Mouse (Mus musculus) embryonic facial prominence, embryonic 11.5 days (tissue): ENCODE measurements around the gene Lsm14a. TPM values are rescaled to one million over a fixed set of nuclear protein-coding genes. Genes with fewer than 3 reads are reported as not detected.
A peak's percentile ranks its signal among the peaks of the same experiment; 100 is the strongest.

Experiments used
- ATAC-seq: fragments of 200-750 bp; cut with Nextera tagmentation; replicated peaks from 2 replicates; pipeline ENCODE4 v1.8.0; 2017; ENCODE audit warnings: low read depth; ENCODE audit not compliant: insufficient number of reproducible peaks, low FRiP score, low TSS enrichment
- DNase-seq: peaks from one replicate; pipeline ENCODE4 v3.0.0-alpha.2; 2015; ENCODE audit warnings: low spot score
- H3K27ac ChIP-seq: fragments of 300-500 bp; sonication (generic); replicated peaks from 2 replicates; pipeline ENCODE4 v1.5.1; 2014; ENCODE audit warnings: mild to moderate bottlenecking, low read depth, low read length, control low read depth
- H3K27me3 ChIP-seq: fragments of 300-500 bp; sonication (generic); 2 replicates; pipeline ENCODE4 v1.6.1; 2014; ENCODE audit warnings: mild to moderate bottlenecking, low read length, moderate library complexity, mixed read lengths; ENCODE audit not compliant: control insufficient read depth, insufficient read depth
- H3K36me3 ChIP-seq: fragments of 300-500 bp; sonication (generic); replicated peaks from 2 replicates; pipeline ENCODE4 v1.6.1; 2014; ENCODE audit warnings: low read depth, mild to moderate bottlenecking, low read length, moderate library complexity, mixed read lengths; ENCODE audit not compliant: control insufficient read depth, insufficient read depth
- H3K4me1 ChIP-seq: fragments of 300-500 bp; sonication (generic); 2 replicates; pipeline ENCODE4 v1.6.1; 2014; ENCODE audit warnings: low read length, mixed read lengths; ENCODE audit not compliant: control insufficient read depth, insufficient read depth
- H3K4me2 ChIP-seq: fragments of 300-500 bp; sonication (generic); 2 replicates; pipeline ENCODE4 v1.6.1; 2014; ENCODE audit warnings: low read depth, mild to moderate bottlenecking, control low read depth, low read length, moderate library complexity
- H3K4me3 ChIP-seq: fragments of 300-500 bp; sonication (generic); 2 replicates; pipeline ENCODE4 v1.5.1; 2014; ENCODE audit warnings: low read depth, low read length, control low read depth
- H3K9ac ChIP-seq: fragments of 300-500 bp; sonication (generic); replicated peaks from 2 replicates; pipeline ENCODE4 v1.6.1; 2014; ENCODE audit warnings: mild to moderate bottlenecking, control low read depth, low read length
- H3K9me3 ChIP-seq: fragments of 300-500 bp; sonication (generic); replicated peaks from 2 replicates; pipeline ENCODE4 v1.6.1; 2016; ENCODE audit warnings: mild to moderate bottlenecking, low read length, inconsistent platforms, mixed read lengths; ENCODE audit not compliant: control insufficient read depth
- WGBS: fragments of 180-500 bp; shearing (Covaris S2); extraction: QIAGEN DNeasy Blood & Tissue Kit; methylation state at CpG from one replicate; pipeline ENCODE4 v1.1.7; 2014; 5-methylcytosine and 5-hydroxymethylcytosine counted together
- polyA plus RNA-seq: library from polyadenylated mRNA; unstranded; fragments of >200 nt; fragmentation: Nextera tagmentation; extraction: Ambion mirVana; gene quantifications from 2 replicates; pipeline ENCODE4 v1.2.1, GENCODE M21; 2014

Lsm14a gene
- polyA plus RNA-seq, 1 experiment from 2014 or later: 78.7 TPM

DNA sequence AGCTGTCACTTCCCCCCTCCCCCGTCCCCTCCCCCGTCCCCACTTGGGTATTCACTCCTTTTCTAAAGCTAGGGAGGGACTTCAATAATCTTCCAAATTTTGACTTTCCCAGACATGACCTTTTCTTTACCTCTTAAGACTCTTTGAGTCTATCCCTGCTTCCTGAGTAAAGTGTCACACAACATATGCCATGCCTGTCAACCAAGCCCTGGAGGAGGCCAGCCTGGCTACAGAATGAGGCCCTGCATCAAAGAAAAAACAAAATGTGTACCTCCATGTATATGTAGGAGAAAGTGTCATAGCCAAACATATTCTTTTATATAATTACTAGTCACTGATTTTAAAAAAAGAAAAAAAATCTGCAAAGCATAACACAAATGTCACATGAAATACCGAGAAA, 3.7 kb upstream of the Lsm14a start:
- Histone ChIP-seq H3K36me3 (no peaks in the 10 kb centered on the region), H3K27ac (no peak overlapping the region), H3K4me2 (no peak overlapping the region), H3K9me3 (no peaks in the 10 kb centered on the region), H3K9ac (no peak overlapping the region), H3K4me1 (no peaks in the 10 kb centered on the region), H3K27me3 (no peaks in the 10 kb centered on the region), H3K4me3 (no peak overlapping the region)
- 83% methylated on average over 3 of the region's 3 CpGs for WGBS
- ATAC-seq (no peak), DNase-seq (no peak)

- Histone ChIP-seq H3K4me3 (no peak overlapping the region), H3K4me2 (no peak overlapping the region), H3K27ac (no peak overlapping the region), H3K9me3 (no peaks in the 10 kb centered on the region), H3K36me3 (no peaks in the 10 kb centered on the region), H3K4me1 (peaks cover 3% of the 10 kb centered on the region), H3K27me3 (no peaks in the 10 kb centered on the region), H3K9ac (no peak overlapping the region)
- 74% methylated on average over 6 of the region's 6 CpGs for WGBS
- no peak for DNase-seq
- no peak for ATAC-seq
These were observed 2.6 kb upstream of the Lsm14a start for GRCm38 (mm10) chr7:34395761-34396160.

- H3K27ac ChIP-seq: no peak overlapping the region
- peaks cover 5% of the 10 kb centered on the region for H3K4me1 ChIP-seq
- no peak for ATAC-seq
- DNase-seq: no peak
- 72% methylated on average over 5 of the region's 5 CpGs for WGBS
- H3K27me3 ChIP-seq: no peaks in the 10 kb centered on the region
- H3K4me2 ChIP-seq: no peak overlapping the region
- no peak overlapping the region for H3K9ac ChIP-seq
- H3K9me3 ChIP-seq: no peaks in the 10 kb centered on the region
- no peaks in the 10 kb centered on the region for H3K36me3 ChIP-seq
- no peak overlapping the region for H3K4me3 ChIP-seq
These were observed 1.5 kb upstream of the Lsm14a start for GRCm38 (mm10) chr7:34394636-34395035.

- no peak for ATAC-seq
- DNase-seq: no peak
- Histone ChIP-seq H3K36me3 (no peaks in the 10 kb centered on the region), H3K9ac (no peak overlapping the region), H3K4me3 (no peak overlapping the region), H3K27ac (no peak overlapping the region), H3K27me3 (no peaks in the 10 kb centered on the region), H3K4me2 (no peak overlapping the region), H3K9me3 (no peaks in the 10 kb centered on the region), H3K4me1 (peaks cover 5% of the 10 kb centered on the region)
- WGBS: 66% methylated on average over 2 of the region's 2 CpGs
These were observed 976 bp upstream of the Lsm14a start for GRCm38 (mm10) chr7:34394091-34394490.

DNA sequence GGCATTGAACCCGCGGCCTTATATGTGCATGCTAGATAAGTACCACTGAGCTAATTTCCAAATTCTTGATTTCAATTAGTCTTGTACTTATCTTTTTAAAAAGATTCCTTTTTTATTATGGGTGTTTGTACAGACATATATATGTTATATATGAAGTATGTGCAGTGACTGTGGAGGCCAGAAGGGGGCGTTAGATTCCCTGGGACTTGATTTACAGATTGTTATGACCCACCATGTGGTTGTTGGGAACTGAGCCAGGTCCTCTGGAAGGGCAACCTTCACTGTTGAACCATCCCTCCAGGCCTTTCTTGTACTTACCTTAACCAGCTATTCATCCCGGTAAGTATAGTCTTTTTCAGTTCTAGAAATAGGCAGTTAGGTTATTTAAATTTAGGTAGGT, 780 bp downstream of the Lsm14a start:
- H3K4me1 ChIP-seq: peaks cover 8% of the 10 kb centered on the region

DNA sequence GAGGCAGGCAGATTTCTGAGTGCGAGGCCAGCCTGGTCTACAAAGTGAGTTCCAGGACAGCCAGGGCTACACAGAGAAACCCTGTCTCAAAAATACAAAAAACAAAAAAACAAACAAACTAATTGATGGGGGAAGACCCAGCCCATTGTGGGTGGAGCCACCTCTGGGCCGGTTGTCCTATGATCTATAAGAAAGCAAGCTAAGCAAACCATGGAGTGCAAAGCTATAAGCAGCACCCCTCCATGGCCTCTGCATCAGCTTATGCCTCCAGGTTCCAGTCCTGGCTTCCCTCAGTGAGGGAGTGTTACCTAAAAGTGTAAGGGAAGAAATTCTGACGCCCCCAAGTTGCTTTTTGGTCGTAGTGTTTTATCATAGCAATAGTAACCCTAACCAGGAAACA, 1.4 kb downstream of the Lsm14a start:
- Histone ChIP-seq H3K4me1 (peaks cover 8% of the 10 kb centered on the region), H3K27ac (no peak overlapping the region), H3K36me3 (no peaks in the 10 kb centered on the region), H3K4me3 (no peak overlapping the region), H3K27me3 (no peaks in the 10 kb centered on the region), H3K9ac (no peak overlapping the region), H3K4me2 (no peak overlapping the region), H3K9me3 (no peaks in the 10 kb centered on the region)
- ATAC-seq (no peak), DNase-seq (no peak)
- 73% methylated on average over 4 of the region's 4 CpGs for WGBS

More for the DNA sequence above, 780 bp downstream of the Lsm14a start:
- no peak overlapping the region for H3K9ac ChIP-seq
- H3K4me3 ChIP-seq: no peak overlapping the region
- no peaks in the 10 kb centered on the region for H3K36me3 ChIP-seq
- no peaks in the 10 kb centered on the region for H3K9me3 ChIP-seq
- H3K4me2 ChIP-seq: no peak overlapping the region
- H3K27ac ChIP-seq: no peak overlapping the region
- DNase-seq (no peak), ATAC-seq (no peak)
- 66% methylated on average over 4 of the region's 4 CpGs for WGBS
- H3K27me3 ChIP-seq: no peaks in the 10 kb centered on the region

DNA sequence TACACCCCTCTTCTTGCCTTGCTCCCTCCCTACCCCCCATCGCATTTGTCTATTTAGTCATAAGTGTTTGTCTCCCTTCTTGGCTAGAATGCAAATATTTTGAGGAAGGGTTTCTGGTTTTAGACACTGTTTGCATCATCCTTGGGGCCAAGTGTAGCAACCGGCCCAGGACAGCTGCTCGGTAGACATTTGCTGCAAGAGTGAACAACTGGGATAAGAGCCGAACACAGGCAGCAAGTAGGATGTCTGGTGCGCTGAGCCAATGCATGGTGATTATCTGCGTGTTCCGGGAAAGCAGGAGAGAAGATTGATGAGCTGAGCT, 2.3 kb downstream of the Lsm14a start:
- no peaks in the 10 kb centered on the region for H3K27me3 ChIP-seq
- peak overlapping the region; percentile 96; the same call in 1 of the 2 replicates for H3K4me3 ChIP-seq
- no peak overlapping the region for H3K4me2 ChIP-seq
- ATAC-seq: no peak
- H3K9ac ChIP-seq: peak overlapping the region; percentile 99; the same call in 1 of the 2 replicates
- no peak overlapping the region for H3K27ac ChIP-seq
- 81% methylated on average over 7 of the region's 7 CpGs for WGBS
- H3K4me1 ChIP-seq: peaks cover 8% of the 10 kb centered on the region
- H3K9me3 ChIP-seq: no peaks in the 10 kb centered on the region
- DNase-seq: no peak
- no peaks in the 10 kb centered on the region for H3K36me3 ChIP-seq

DNA sequence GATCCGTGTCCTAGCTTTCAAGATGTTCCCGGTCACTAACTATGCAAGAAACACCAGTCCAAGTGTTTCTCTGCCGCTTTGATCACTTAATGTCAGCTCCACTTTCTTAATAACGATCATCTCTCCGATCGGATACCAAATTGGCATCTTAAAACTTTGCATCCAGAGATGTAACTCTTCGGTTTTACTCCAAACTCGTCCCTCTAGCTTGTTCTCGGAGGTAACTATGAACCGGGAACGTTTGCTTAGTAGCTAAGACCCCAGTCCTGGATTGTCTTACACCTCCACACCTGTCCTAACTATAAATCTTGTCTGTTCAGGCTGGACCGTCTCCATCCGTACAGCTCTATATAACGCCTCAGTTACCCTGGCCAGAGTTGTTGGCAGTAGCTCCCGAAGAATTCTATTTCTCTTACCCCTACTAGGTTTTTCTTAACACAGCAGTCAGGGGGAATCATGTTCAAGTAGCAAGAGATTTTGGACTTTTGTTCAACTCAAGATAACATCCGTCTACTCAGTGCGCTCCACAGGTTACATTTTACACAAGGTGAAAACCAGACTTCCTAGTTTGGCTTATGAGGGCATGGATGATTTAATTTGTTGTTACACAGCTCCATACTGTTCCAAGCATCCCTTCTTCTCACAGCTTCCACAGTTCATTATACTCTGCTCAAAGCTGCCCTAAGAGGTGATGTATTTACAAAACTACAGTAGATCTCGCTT, 2.8 kb downstream of the Lsm14a start:
- no peak for ATAC-seq
- Histone ChIP-seq H3K4me1 (peaks cover 8% of the 10 kb centered on the region), H3K4me3 (peak overlapping the region; percentile 96), H3K9me3 (no peaks in the 10 kb centered on the region), H3K36me3 (no peaks in the 10 kb centered on the region), H3K27ac (peak overlapping the region; percentile 98), H3K9ac (peak overlapping the region; percentile 99), H3K4me2 (peak overlapping the region; percentile 72), H3K27me3 (no peaks in the 10 kb centered on the region)
- 13% methylated on average over 18 of the region's 18 CpGs for WGBS
- DNase-seq: no peak
